Mouse (Mus musculus) liver, adult (tissue): ENCODE measurements at regions not wholly inside any gene's neighbourhood (a gene's known extent, or its start where the extent isn't known, plus 50 kb on each side); places are given as distances from the start of the nearest gene placed in this dataset.
A peak's percentile ranks its signal among the peaks of the same experiment; 100 is the strongest.

ENCODE experiments used
- GATA4 ChIP-seq: IDR thresholded peaks from 2 replicates; pipeline ENCODE4 v1.6.1; 2014; ENCODE audit warnings: mild to moderate bottlenecking, low read length; ENCODE audit not compliant: insufficient replicate concordance

- TF ChIP-seq GATA4, result no peak
These were observed 287.6 kb upstream of the Sash1 start for GRCm38 (mm10) chr10:9173509-9173908.

GRCm38 (mm10) chr10:9168725-9169124, 282.9 kb upstream of the Sash1 start:
- no peak for TF ChIP-seq GATA4

DNA sequence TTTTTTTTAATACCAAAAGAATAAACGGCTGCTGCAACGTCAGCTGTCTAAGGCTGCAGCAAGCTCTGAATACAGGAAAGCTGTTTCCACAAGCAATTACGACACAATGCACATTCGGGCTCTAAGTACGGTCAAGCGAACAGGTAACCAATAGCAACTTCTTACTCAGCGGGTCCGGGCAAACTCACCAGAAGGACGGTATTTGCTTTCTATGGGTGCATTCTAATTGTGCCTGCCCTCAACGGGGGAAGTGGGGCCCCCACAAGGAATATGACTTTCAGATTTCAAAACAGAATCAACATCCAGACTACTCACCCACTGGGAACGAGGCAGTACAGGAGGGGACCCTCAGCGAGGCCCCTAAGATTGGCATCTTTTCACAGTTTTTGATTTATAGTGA, 280.1 kb upstream of the Sash1 start:
- TF ChIP-seq GATA4, result no peak

GRCm38 (mm10) chr10:9165598-9165997, 279.7 kb upstream of the Sash1 start:
- TF ChIP-seq GATA4, result no peak

GRCm38 (mm10) chr10:9164333-9164732, 278.5 kb upstream of the Sash1 start:
- no peak for TF ChIP-seq GATA4

DNA sequence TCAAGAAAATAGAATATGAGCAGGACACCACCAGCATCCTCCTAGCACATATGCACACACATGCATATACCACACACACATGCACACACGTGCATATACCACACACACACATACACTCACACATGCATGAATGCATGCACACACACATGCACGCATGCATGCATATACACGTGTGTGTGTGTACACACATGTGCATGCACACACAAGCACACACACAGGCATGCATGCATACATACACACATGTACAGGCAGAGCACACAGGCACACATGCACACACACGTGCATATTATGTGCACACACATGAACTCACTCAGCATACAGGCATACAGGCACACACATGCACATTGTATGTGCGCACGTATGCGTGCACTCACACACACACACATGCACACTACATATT, 275.7 kb upstream of the Sash1 start:
- no peak for TF ChIP-seq GATA4

GRCm38 (mm10) chr10:9157299-9158215, 271.7 kb upstream of the Sash1 start:
- TF ChIP-seq GATA4, result no peak

- TF ChIP-seq GATA4, result no peak
These were observed 250.2 kb upstream of the Sash1 start for GRCm38 (mm10) chr10:9136099-9136498.

DNA sequence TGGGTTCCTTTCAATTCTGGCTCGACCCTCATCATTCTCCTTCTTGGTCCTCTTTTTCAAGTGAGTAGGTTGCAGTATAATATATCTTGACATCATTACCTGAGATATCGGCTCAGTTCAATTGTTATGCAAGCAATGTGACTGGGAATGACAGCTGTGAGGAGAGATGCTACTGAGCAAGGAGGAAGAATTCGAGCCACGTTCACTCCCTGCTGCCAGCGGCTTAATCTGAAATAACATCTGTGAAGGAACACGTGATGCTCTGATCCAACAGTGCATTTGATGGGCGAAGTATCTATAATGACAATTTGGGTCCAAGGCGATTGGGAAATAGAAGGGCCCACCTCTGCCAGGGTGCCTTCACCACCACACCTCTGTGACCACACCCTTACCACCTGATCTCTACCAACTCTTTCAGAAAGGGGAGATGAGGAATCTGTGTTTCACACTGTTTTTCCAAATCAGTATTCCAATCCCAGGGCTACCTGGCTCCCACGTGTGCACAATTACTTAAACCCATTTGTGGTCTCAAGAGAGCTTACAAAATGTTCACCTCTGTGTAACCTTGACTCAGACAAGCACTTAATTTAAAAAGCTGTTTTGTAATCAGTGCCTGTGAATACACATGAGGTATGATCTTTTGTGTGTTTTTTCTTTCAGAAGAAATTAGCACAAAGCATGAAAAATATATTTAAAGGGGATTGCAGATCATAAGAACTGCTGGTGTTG, 248.6 kb upstream of the Sash1 start:
- TF ChIP-seq GATA4, result no peak

DNA sequence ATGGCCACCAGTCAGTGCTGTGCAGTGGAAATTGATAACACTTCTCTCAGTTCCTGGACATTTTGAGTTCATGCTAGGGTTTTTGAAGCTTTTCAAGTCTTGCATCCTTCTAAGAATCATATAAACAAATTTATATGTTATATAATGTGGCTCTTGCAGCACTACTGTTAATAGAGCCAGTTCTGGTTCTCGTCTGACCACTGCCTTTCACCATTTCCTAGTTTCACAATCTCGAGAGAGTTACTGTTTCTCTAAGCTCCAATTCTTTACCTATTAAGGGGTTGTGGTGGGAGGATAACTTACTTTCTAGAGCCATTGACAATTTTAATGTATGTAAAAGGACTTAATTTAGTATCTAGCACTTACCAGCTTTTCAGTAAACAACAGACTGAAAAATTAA, 244.2 kb upstream of the Sash1 start:
- TF ChIP-seq GATA4, result no peak

DNA sequence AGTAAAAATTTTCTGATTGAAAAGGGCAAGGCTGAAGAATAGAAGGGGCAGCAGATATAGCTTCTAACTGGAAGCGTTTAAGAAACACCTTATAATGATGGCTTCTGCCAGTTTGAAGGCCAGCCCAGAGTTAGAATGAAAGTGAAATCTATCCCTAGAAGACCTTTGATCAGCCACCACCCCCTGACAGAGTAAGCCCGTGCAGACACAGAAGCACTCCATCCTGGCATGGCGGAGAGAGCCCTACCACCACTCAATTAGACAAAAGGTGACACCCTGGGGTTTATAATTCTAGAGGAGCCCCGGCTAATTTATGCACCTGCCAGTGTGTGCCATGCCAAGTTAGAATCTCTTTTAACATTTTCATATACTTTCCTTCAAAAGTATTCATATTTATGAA, 233.4 kb upstream of the Sash1 start:
- TF ChIP-seq GATA4, result no peak

- 0 out of 2 replicates have a peak, but pooled peaks have one; percentile 4 for TF ChIP-seq GATA4
These were observed 232.0 kb upstream of the Sash1 start for GRCm38 (mm10) chr10:9117648-9118551.

DNA sequence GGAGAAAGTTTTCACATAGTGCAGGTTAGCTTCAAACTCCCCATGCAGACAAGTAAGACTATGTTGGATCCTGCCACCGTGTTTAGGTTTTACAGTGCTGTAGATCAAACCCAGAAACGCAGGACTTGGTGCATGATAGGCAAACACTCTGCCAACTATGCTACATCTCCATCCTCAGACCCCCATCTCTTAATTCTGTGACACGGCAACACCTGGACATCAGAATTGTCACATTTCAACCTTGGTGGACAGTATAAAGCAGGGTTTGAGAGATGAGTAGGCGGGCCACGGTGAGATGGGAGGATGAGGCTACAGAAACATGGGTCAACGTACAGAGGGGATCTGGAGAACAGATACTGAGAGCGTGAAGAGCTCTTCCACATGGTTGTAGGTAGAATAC, 231.3 kb upstream of the Sash1 start:
- no peak for TF ChIP-seq GATA4

GRCm38 (mm10) chr10:9113706-9114105, 227.8 kb upstream of the Sash1 start:
- no peak for TF ChIP-seq GATA4

DNA sequence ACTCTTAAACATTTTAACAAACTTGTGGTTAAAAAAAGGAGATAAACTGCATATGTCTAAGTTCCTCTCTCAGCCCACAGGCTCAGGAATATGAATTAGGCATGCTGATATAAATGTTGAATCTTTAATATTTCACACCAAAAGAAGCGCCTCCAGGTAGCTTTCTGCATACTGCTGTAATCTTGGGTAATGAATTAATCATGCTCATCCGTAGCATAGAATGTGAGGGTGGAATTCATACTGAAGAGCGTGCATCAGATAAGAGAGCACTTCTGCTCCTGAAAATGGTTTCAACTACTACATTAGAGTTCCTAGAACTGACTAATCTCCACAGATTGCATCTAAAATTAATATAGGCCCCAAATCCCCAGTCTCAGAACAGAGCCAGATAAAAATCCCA, 225.2 kb upstream of the Sash1 start:
- no peak for TF ChIP-seq GATA4
